Mouse (Mus musculus) induced T-regulatory cell, adult 2 months (primary cell): ENCODE measurements around the gene Myo15.
A peak's percentile ranks its signal among the peaks of the same experiment; 100 is the strongest.
"Not testable (repeated sequence)": the region's sequence is repeated elsewhere in the genome, so short reads cannot be mapped to it uniquely, and the experiment has no call there.

ENCODE experiments used
- DNase-seq: peaks from one replicate; pipeline ENCODE4 v3.0.0-alpha.2; 2012; ENCODE audit warnings: low read depth

Gene Myo15

DNA sequence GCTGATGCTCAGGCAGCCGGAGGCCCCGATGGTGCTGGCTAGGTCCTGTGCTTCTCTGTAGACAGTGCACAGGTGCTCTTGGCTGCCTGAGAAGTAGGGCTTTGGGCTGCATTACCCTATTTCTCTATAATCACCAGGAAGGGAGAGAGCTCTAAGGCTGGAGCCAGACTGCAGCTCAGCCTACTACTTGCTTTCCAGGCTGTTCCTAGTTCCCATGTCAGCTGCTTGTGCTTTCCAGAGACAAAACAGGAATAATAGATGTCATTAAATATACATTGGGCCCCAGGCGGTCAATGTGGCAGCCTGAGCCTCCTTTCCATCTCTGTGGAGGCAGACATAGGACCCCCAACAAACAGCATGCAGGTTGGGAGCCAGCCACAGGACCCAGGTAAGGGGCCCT lies at the start of gene Myo15:
TSS of gene Myo15 (plus strand) at position 301 of the 400 bp plus-strand sequence.
- no peak for DNase-seq

- DNase-seq, result peak; percentile 61
Observed at GRCm38 (mm10) chr11:60422046-60422668, 47.0 kb upstream of the Myo15 start.

DNA sequence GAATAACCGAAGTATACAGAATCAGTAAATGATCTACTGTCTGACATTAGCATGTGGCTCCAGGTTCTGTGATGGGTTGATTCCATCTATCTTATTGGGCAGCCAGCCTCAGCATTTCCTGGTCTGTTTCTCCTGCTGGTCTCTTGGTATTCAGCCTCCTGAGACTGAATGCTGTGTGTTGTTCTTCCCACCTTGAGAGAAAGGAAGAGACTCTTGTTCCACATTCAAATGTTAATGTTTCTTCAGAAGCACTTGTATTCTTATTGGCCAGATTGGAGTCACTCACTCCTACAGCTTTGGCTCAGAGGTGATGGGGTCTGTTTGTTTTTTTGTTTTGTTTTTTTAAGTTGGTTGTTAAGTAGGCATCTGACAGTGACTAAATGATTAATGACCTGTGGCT lies 46.1 kb upstream of the Myo15 start:
- no peak for DNase-seq

- DNase-seq, result no peak
Observed at GRCm38 (mm10) chr11:60426417-60426816, 42.7 kb upstream of the Myo15 start.

- no peak for DNase-seq
Observed at GRCm38 (mm10) chr11:60427628-60428027, 41.5 kb upstream of the Myo15 start.

DNA sequence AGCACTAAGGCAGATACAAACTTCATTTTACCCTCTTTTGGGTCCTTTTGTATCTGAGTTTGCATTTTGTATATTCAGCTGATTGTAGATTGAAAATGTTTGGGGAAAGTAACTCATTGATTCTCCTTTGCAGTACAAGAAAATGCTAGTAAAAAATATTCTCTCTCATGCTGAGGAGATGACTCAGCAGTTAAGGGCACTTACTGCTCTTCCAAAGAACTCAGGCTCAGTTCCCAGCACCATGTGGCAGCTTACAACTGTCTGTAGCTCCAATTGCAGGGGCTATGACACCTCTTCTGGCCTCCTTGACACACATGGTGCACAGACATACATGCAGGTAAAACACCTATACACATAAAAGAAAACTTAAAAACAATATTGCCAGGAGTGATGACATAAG lies 35.6 kb upstream of the Myo15 start:
- DNase-seq, result no peak

GRCm38 (mm10) chr11:60435133-60435532 lies 34.0 kb upstream of the Myo15 start:
- DNase-seq, result no peak

DNA sequence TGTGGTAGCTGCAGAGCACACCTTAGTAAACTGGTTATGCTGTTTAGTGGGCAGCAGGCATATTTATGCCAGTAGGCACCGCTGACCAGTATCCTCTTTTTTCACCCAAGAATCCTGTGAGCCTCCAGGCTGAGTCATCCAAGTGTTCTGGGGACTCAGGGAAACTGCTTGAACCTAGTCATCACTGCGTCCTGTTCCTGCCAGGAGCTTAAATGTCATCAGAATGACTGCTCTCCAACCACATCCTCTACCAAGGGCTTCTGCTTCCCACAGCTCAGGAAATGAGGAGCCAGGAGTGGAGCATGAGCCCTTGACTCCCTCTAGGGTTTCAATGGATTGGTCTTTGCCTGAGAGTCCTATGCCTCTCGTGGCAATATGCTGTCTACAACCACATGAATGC lies 32.5 kb upstream of the Myo15 start:
- no peak for DNase-seq

GRCm38 (mm10) chr11:60439621-60440020 lies 29.5 kb upstream of the Myo15 start:
- not testable (repeated sequence) for DNase-seq

DNA sequence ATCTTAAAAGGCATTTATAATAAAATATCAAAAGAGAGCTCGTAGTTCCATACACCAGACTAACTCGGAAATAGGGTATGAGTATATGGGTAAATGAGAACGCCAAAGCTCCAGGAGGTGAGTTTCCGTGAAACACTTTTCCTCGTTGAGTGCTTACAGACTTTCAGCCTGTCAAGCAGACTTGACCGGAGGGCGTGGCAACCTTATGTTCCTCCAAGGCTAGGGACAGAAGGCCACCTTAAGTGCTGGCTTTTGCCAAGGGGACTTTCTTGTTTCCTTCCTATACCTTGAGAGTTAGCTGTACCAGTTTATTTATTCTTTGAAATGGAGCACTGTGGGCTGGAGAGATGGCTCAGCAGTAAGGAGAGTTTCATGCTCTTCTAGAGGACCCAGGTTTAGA lies 29.0 kb upstream of the Myo15 start:
- DNase-seq, result no peak

GRCm38 (mm10) chr11:60442896-60443295 lies 26.2 kb upstream of the Myo15 start:
- DNase-seq, result no peak

DNA sequence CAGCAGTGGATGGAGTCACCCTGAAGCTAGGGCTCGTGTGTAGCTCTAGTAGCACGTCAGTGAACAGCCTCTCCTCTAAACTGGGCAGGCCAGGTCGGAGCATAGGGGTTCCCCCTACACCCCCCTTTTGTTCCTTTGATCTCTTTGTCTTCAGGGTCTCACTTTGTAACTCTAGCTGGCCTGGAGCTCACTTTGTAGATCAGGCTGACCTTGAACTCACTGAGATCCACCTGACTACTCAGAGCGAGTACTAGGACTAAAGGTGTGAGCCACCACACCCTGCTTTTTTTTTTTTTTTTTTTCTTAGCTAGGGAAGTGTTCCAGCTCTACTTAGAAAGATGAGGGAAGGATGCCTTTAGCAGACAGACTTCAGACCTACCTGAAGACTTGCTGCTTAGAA lies 25.1 kb upstream of the Myo15 start:
- no peak for DNase-seq

DNA sequence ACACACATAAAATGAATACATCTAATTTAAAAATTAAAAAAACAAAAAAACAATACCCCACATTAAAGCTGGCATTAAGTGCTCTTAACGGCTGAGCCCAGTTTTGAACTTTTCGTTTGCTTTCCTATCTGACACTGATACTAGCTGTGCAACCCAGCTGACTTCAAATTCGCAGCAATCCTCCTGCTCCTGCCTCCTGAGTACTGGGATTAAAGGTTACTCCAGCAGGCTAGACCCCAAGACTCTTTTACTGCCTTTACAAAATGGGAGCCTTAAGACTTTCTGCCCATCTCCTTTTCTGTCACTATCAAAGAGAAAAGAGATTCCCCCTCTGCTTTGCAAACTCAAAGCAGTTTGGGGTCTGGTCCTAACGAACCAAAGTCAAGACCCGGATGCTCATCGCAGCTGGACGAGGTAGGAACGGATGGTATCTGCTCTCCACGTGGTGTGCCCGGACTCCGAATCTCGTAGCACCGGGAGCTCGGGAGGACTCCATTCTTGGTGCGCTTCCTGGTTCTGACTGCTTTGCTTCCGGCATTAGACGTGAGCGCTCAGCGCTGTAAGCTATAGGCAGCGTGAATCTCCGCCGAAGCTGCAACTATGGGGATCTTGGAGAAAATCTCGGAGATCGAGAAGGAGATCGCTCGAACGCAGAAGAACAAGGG lies 14.9 kb upstream of the Myo15 start, which contains the start of gene Drg2:
TSS of gene Drg2 (plus strand) at position 512 of the 665 bp plus-strand sequence.
- DNase-seq, result peak; percentile 95

GRCm38 (mm10) chr11:60454745-60455087 lies 14.4 kb upstream of the Myo15 start:
- DNase-seq, result no peak

DNA sequence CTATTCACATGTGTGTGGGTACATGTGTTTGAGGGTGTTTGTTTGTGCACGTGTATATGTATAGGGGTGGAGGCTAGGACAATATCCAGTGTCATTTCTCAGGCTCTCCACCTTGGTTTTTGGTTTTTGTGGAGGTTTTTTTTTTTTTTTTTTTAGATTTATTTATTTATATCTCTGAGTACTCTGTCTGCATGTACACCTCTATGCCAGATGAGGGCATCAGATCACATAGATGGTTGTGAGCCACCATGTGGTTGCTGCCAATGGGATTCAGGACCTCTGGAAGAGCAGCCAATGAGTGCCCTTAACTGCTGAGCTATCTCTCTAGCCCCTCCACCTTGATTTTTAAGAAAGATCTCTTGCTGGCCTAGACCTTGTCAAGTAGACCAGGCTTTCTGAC lies 11.2 kb upstream of the Myo15 start:
- DNase-seq, result no peak

DNA sequence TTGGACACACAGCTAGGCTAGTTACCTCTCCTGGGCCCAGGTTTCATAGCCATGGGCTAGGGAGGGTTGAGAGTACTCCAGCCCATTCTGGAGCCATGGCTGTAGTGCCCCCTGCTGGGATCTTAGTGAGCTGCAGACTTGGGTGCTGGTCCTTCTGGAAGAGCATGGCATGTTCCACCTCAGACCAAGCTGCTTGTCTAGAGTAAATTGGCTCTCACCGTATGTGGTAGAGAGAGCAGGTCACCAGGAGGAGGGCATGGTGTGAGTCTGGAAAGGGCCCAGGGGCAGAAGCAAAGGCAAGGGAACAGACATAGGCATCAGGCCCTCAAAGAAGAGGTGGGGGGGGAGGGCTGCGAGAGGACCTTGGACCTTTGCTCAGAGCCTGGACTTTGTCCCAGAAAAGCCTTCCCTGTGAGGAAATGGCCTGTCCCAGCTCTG lies 3.2 kb upstream of the Myo15 start:
- DNase-seq, result peak; percentile 55

- no peak for DNase-seq
Observed at GRCm38 (mm10) chr11:60470743-60471142, 1.6 kb downstream of the Myo15 start.

DNA sequence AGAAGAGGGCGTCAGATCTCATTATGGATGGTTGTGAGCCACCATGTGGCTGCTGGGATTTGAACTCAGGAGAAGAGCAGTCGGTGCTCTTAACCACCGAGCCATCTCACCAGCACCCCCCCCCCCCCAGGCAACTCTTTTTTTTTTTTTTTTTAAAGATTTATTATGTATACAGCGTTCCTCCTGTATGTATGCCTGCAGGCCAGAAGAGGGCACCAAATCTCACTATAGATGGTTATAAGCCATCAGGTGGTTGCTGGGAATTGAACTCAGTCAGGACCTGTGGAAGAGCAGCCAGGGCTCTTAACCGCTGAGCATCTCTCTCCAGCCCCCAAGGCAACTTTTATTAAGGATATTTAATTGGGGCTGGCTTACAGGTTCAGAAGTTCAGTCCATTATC lies 5.4 kb downstream of the Myo15 start:
- DNase-seq, result no peak

DNA sequence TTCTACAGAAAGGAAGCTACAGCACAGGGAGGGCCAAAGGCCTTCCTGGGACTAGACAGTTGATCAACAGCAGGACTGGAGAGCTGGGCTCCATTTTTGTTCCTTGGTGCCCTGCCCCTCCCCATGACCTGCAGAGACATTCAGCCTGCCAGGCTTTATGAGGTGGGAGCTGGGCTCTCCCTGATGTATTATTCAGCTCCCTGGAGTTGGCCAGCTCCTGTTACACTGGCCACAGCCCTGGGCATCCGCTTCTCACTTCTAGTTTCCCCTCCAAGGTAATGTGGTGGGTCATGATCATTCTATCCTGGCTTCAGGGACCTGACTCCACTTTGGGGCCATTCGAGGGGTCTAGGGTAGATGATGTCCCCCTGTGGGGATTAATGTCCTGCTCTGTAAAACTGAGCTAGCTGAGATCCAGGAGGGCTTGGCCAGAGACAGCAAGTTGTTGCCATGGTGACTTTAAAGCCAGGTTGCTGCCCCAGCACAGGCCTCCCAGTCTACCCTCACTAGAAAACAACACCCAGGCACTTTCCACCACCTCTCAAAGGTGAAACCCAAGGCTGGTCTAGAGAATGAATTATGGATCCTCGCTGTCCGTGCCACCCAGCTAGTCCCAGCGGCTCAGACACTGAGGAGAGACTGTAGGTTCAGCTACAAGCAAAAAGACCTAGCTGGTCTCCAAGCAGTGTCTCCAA lies 6.7 kb downstream of the Myo15 start:
- DNase-seq, result no peak

DNA sequence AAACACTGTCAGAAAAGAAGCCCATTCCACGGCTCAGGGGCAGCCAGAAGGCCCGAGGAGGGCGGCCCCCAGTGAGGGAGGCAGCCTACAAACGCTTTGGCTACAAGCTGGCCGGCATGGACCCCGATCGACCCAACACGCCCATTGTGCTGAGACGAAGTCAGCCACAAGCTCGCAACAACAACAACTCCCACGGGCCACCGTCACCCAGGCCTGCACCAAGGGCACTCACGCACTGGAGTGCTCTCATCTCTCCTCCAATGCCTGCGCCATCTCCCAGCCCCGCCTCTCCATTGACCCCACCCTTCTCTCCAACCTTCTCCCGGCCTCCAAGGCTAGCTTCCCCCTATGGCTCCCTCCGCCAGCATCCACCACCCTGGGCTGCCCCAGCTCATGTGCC lies 9.0 kb downstream of the Myo15 start:
- no peak for DNase-seq

- no peak for DNase-seq
Observed at GRCm38 (mm10) chr11:60486267-60486666, 17.1 kb downstream of the Myo15 start.

DNA sequence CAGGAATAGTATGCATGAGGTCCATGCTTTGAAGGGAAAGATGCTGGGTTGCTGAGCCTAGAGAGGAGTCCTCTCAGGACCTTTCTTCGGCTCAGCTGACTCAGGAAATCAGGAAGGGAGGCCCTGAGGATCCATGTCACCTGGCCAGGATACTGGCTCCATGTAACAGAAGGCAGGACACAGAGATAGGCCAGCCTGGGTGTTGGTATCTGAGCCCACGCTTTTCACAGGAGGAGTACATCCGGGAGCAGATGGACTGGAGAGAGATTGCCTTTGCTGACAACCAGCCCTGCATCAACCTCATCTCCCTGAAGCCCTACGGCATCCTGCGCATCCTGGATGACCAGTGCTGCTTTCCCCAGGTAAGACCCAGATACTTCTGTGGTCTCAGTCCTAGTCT lies 23.6 kb downstream of the Myo15 start:
- DNase-seq, result no peak

DNA sequence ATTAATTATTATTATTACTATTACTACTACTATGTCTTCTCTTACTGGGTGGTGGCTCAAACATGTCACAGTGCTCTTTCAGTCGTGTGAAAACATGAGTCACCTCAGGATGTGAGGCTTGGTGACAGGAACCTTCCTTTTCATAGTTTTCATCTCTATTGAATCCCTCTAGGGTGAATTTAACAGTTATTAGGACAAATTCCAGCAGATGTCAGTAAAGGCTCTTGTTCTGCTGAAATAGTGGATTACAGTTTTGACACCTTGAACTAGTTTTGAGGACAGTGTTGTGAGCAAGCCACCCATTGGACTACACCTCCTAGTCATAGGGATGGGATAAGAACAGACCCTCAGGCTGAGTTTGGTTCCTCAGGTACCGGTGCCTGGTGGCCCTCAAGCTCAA lies 26.6 kb downstream of the Myo15 start:
- no peak for DNase-seq
